Mouse (Mus musculus): Measurements from ENCODE around the gene Fam206a. TPM values are rescaled to one million over a fixed set of nuclear protein-coding genes. Genes with fewer than 3 reads are reported as not detected.

Gene Fam206a
- polyA plus RNA-seq, 1 experiment from 2014 or later: 12.1 TPM

GRCm38 (mm10) chr4:56844911-56845310 is 42.8 kb downstream of the Fam206a start:
- WGBS: 91% methylated on average over 4 of the region's 4 CpGs
- H3K36me3 ChIP-seq: peaks cover 44% of the 10 kb centered on the region
- no peak overlapping the region for H3K9ac ChIP-seq
- no peaks in the 10 kb centered on the region for H3K27me3 ChIP-seq (replicated peaks)
- H3K4me3 ChIP-seq: no peak overlapping the region
- H3K9me3 ChIP-seq: no peaks in the 10 kb centered on the region
- H3K4me1 ChIP-seq: peaks cover 3% of the 10 kb centered on the region; the same call in 1 of the 2 replicates
- no peak for ATAC-seq (ENCODE audit: extremely low read depth, insufficient number of reproducible peaks, low FRiP score, low TSS enrichment)
- no peak overlapping the region for H3K27ac ChIP-seq (replicated peaks)
- no peak overlapping the region for H3K4me2 ChIP-seq

- no peak overlapping the region for H3K9ac ChIP-seq
- H3K4me2 ChIP-seq: no peak overlapping the region
- H3K9me3 ChIP-seq: no peaks in the 10 kb centered on the region
- H3K27ac ChIP-seq (replicated peaks): no peak overlapping the region
- peaks cover 10% of the 10 kb centered on the region for H3K4me1 ChIP-seq
- no peak for ATAC-seq (ENCODE audit: extremely low read depth, insufficient number of reproducible peaks, low FRiP score, low TSS enrichment)
- WGBS: 51% methylated on average over 12 of the region's 12 CpGs
- peaks cover 34% of the 10 kb centered on the region for H3K36me3 ChIP-seq
- no peaks in the 10 kb centered on the region for H3K27me3 ChIP-seq (replicated peaks)
- H3K4me3 ChIP-seq: no peak overlapping the region
Observed at GRCm38 (mm10) chr4:56845896-56846533, 43.9 kb downstream of the Fam206a start.

GRCm38 (mm10) chr4:56847400-56847799 is 45.3 kb downstream of the Fam206a start:
- ATAC-seq (ENCODE audit: extremely low read depth, insufficient number of reproducible peaks, low FRiP score, low TSS enrichment): no peak

GRCm38 (mm10) chr4:56848044-56848443 is 45.9 kb downstream of the Fam206a start:
- ATAC-seq (ENCODE audit: extremely low read depth, insufficient number of reproducible peaks, low FRiP score, low TSS enrichment): no peak
- 83% methylated on average over 6 of the region's 6 CpGs for WGBS
- Histone ChIP-seq H3K36me3 (peaks cover 26% of the 10 kb centered on the region), H3K4me3 (no peak overlapping the region), H3K4me1 (peaks cover 17% of the 10 kb centered on the region), H3K4me2 (no peak overlapping the region), H3K9me3 (no peaks in the 10 kb centered on the region), H3K9ac (no peak overlapping the region), H3K27ac (replicated peaks) (no peak overlapping the region), H3K27me3 (replicated peaks) (no peaks in the 10 kb centered on the region)

More at GRCm38 (mm10) chr4:56847400-56847799, 45.3 kb downstream of the Fam206a start:
- 90% methylated on average over 3 of the region's 3 CpGs for WGBS
- no peak overlapping the region for H3K4me3 ChIP-seq
- peaks cover 26% of the 10 kb centered on the region for H3K36me3 ChIP-seq
- no peak overlapping the region for H3K9ac ChIP-seq
- H3K4me1 ChIP-seq: peaks cover 17% of the 10 kb centered on the region
- H3K9me3 ChIP-seq: no peaks in the 10 kb centered on the region
- H3K4me2 ChIP-seq: no peak overlapping the region
- no peak overlapping the region for H3K27ac ChIP-seq (replicated peaks)
- no peaks in the 10 kb centered on the region for H3K27me3 ChIP-seq (replicated peaks)

- no peak overlapping the region for H3K4me3 ChIP-seq
- 8% methylated on average over 6 of the region's 6 CpGs for WGBS
- H3K36me3 ChIP-seq: peaks cover 5% of the 10 kb centered on the region
- H3K4me1 ChIP-seq: peaks cover 18% of the 10 kb centered on the region
- H3K27ac ChIP-seq (replicated peaks): peak overlapping the region; percentile 67
- no peaks in the 10 kb centered on the region for H3K9me3 ChIP-seq
- H3K9ac ChIP-seq: peak overlapping the region; percentile 54; the same call in 1 of the 2 replicates
- no peaks in the 10 kb centered on the region for H3K27me3 ChIP-seq (replicated peaks)
- peak overlapping the region; percentile 42 for H3K4me2 ChIP-seq
- ATAC-seq (ENCODE audit: extremely low read depth, insufficient number of reproducible peaks, low FRiP score, low TSS enrichment): no peak; the same call in 1 of the 2 replicates
Observed at GRCm38 (mm10) chr4:56850724-56851123, 48.6 kb downstream of the Fam206a start.

- no peak for ATAC-seq (ENCODE audit: extremely low read depth, insufficient number of reproducible peaks, low FRiP score, low TSS enrichment)
- H3K9me3 ChIP-seq: no peaks in the 10 kb centered on the region
- 91% methylated on average over 5 of the region's 5 CpGs for WGBS
Observed at GRCm38 (mm10) chr4:56855935-56856334, 53.8 kb downstream of the Fam206a start.

GRCm38 (mm10) chr4:56856371-56856949 is 54.3 kb downstream of the Fam206a start:
- WGBS: 84% methylated on average over 8 of the region's 8 CpGs
- no peaks in the 10 kb centered on the region for H3K27me3 ChIP-seq (replicated peaks)
- no peaks in the 10 kb centered on the region for H3K36me3 ChIP-seq
- no peak overlapping the region for H3K9ac ChIP-seq
- ATAC-seq (ENCODE audit: extremely low read depth, insufficient number of reproducible peaks, low FRiP score, low TSS enrichment): no peak
- H3K4me3 ChIP-seq: no peak overlapping the region
- no peaks in the 10 kb centered on the region for H3K9me3 ChIP-seq
- H3K4me1 ChIP-seq: peaks cover 17% of the 10 kb centered on the region
- H3K4me2 ChIP-seq: no peak overlapping the region
- no peak overlapping the region for H3K27ac ChIP-seq (replicated peaks)

More at GRCm38 (mm10) chr4:56855935-56856334, 53.8 kb downstream of the Fam206a start:
- Histone ChIP-seq H3K4me3 (no peak overlapping the region), H3K27me3 (replicated peaks) (no peaks in the 10 kb centered on the region), H3K9ac (no peak overlapping the region), H3K27ac (replicated peaks) (no peak overlapping the region), H3K36me3 (no peaks in the 10 kb centered on the region), H3K4me2 (no peak overlapping the region), H3K4me1 (peaks cover 22% of the 10 kb centered on the region)

- Histone ChIP-seq H3K36me3 (no peaks in the 10 kb centered on the region), H3K27ac (replicated peaks) (no peak overlapping the region), H3K9me3 (no peaks in the 10 kb centered on the region), H3K4me1 (peaks cover 25% of the 10 kb centered on the region), H3K9ac (no peak overlapping the region), H3K27me3 (replicated peaks) (no peaks in the 10 kb centered on the region), H3K4me3 (no peak overlapping the region), H3K4me2 (no peak overlapping the region)
- 68% methylated on average over 9 of the region's 9 CpGs for WGBS
- ATAC-seq (ENCODE audit: extremely low read depth, insufficient number of reproducible peaks, low FRiP score, low TSS enrichment): no peak
Observed at GRCm38 (mm10) chr4:56858733-56859132, 56.6 kb downstream of the Fam206a start.

Other genes starting within 250 kb of the Fam206a start
- not detected in 2 replicates for gene Gm26657, start 62.3 kb upstream of the Fam206a start, polyA plus RNA-seq (2015; fragmentation: Nextera tagmentation; extraction: Ambion mirVana)
- not detected in 2 replicates for gene Actl7b, start 60.9 kb upstream of the Fam206a start, polyA plus RNA-seq (2015; fragmentation: Nextera tagmentation; extraction: Ambion mirVana)
- gene Actl7a, start 58.9 kb upstream of the Fam206a start, polyA plus RNA-seq (2015; fragmentation: Nextera tagmentation; extraction: Ambion mirVana): not detected in 2 replicates
- 31.2 and 32.6 TPM in 2 replicates for gene Elp1, start within 50 bp of the Fam206a start, polyA plus RNA-seq (2015; fragmentation: Nextera tagmentation; extraction: Ambion mirVana)
- 18.5 and 18.8 TPM in 2 replicates for gene Ctnnal1, start 62.8 kb downstream of the Fam206a start, polyA plus RNA-seq (2015; fragmentation: Nextera tagmentation; extraction: Ambion mirVana)
- gene Tmem245, start 145.1 kb downstream of the Fam206a start, polyA plus RNA-seq (2015; fragmentation: Nextera tagmentation; extraction: Ambion mirVana): 14.9 and 17.1 TPM in 2 replicates
- 0.18 and 0.21 TPM in 2 replicates for gene Frrs1l, start 188.0 kb downstream of the Fam206a start, polyA plus RNA-seq (2015; fragmentation: Nextera tagmentation; extraction: Ambion mirVana)

All from heart, embryonic 13.5 days (tissue).